Mouse (Mus musculus): Measurements from ENCODE around the gene BC003965.
"Not testable (repeated sequence)": the region's sequence is repeated elsewhere in the genome, so short reads cannot be mapped to it uniquely, and the experiment has no call there.

Gene BC003965

DNA sequence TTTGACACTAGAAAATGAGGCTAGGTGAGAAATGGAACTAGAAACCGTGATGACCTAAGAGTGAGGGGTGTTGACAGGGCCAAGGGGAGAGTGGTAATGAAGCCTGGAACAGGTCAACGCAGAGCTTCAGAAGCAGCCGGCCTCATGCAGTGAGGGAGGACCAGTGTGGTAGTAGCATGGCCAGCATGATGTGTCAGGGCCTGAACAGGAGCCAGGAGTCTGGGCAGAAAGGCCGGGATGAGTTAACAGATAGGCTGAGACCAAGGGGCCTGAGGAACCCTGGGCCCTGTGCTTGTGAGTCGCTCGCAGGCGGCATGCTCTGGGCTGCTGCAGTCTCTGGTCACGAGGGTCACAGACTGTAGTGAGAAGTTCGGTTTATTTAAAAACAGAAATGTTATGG is 34.6 kb downstream of the BC003965 start:
- DNase-seq (ENCODE audit: low spot score in 2 of 2) = no peak

DNA sequence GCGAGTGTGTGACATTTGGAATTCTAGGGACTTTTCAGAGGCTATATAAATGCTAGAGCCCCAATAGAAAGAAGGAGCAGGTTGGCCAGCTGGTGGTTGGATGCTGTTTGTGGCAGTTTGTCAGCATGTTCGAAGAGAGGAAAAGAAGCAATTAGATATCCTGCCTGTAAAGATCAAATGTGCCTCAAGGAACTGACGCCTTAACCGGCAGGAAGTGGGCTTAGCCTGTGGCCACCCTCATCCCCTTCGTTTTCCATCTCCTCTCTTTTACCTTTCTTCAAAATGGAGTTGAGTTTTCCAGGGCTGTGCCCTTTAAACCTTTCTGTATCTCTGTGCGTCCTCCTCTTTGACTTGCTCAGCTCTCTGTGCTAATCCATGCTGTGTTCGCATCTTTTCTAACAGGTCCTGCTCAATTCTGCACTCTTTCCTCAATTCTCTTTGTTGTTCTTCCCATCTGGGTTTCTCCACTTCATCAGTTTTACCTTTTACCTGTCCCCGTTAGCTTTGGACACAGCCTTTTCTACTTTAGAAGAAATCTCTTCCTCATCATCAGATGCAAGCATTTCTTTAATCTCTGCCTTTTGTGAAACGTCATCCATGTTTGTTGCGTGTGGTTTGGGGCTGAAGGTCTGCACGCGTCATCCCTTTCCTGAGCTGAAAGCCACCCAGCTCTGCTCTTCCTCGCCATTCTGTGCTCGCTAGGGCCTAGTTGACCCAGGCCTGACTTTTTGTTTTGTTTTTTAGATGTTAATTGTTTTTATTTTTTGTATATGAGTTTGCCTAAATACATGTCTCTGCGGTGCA is 35.3 kb downstream of the BC003965 start:
- no peak for DNase-seq (ENCODE audit: low spot score in 2 of 2)

DNA sequence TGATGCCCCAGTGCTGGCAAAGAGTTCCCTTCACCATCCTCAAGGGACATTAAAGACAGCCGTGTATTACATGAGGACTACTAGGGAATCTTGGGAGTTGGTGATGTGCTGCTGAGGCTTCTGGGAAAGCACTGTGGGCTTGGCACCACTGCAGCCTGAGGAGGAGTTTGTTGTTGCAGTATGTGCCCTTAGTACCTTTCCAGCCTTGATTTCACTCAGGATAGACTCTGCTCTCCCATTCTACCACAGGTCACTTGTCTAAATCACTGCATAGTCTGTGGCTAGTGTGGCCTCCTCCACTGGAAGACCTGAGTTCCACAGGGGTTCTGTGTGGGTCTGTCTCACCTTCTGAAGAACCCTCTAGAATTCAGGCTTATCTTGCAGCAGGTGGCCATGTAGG is 36.4 kb downstream of the BC003965 start:
- no peak for DNase-seq (ENCODE audit: low spot score in 2 of 2)

- DNase-seq (ENCODE audit: low spot score in 2 of 2) = peak; percentile 48 to 56
Observed at GRCm38 (mm10) chr17:25221821-25222503, 37.6 kb downstream of the BC003965 start.

GRCm38 (mm10) chr17:25222504-25222940 is 38.2 kb downstream of the BC003965 start:
- DNase-seq (ENCODE audit: low spot score in 2 of 2) = not testable (repeated sequence)

GRCm38 (mm10) chr17:25222951-25223601 is 38.7 kb downstream of the BC003965 start:
- no peak for DNase-seq (ENCODE audit: low spot score in 2 of 2)

- no peak for DNase-seq (ENCODE audit: low spot score in 2 of 2)
Observed at GRCm38 (mm10) chr17:25224586-25225222, 40.4 kb downstream of the BC003965 start.

- no peak for DNase-seq (ENCODE audit: low spot score in 2 of 2)
Observed at GRCm38 (mm10) chr17:25225659-25226058, 41.3 kb downstream of the BC003965 start.

DNA sequence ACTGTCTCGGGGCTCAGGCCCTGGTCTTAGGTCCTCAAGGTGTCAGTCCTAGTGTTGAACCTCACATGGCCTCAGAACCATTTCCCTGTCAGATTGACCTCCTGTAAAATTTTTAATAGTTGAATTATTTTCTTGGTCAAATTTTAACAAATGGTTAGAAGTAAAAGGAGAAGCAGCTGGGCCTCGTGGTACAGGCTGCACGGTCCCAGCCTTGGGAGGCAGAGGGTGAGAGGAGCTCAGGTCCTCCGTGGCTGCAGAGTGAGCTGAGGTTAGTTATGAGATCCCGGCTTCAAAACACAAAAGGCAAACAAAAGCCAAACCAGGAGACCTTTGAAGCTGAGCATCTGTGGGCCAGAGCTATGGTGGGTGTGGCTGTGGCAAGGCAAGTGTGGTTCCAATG is 43.6 kb downstream of the BC003965 start:
- no peak for DNase-seq (ENCODE audit: low spot score in 2 of 2)

DNA sequence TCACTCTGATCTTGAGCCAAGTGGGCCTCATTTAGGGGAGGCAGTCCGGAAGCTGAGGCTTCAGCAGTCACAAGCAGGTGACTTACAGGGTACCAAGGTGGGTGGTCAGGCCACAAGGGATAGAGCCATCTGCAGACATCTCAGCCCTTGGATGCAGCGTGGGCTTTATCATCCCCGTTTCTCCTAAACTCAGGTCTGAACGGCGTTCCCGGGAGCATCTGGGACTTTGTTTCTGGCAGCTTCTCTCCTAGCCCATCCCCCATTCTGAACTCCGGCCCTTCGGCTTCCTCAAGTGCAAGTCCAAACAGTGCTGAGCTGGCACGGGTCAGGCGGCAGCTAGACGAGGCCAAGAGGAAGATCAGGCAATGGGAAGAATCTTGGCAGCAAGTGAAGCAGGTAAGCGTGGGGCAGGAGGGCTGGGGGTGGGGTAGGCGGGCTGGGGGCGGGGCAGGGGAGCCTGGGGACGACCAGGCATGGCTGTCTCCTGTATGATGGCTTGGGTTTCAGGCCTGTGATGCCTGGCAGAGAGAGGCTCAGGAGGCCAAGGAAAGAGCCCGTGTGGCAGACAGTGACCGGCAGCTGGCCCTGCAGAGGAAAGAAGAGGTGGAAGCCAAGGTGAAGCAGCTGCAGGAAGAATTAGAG is 45.8 kb downstream of the BC003965 start:
- DNase-seq (ENCODE audit: low spot score in 2 of 2) = not testable (repeated sequence)

DNA sequence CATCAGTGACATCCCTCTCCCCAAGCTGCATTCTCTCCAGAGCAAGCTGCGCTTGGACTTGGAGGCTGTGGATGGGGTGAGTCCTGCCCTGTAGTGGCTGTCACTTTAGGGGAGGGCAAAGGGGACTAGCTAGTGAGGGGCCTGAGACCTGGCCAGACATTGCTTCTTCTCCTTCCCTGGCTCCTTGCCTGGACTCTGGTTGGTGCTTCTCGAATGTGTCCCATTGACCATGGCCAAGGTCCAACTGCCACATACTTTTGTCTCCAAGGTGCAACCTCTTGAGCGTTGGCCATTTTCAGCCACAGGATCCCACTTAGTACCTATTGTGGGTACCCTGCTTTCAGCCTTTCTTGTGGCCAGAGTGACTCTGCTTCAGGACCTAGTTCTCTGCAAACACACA is 46.3 kb downstream of the BC003965 start:
- no peak for DNase-seq (ENCODE audit: low spot score in 2 of 2)

DNA sequence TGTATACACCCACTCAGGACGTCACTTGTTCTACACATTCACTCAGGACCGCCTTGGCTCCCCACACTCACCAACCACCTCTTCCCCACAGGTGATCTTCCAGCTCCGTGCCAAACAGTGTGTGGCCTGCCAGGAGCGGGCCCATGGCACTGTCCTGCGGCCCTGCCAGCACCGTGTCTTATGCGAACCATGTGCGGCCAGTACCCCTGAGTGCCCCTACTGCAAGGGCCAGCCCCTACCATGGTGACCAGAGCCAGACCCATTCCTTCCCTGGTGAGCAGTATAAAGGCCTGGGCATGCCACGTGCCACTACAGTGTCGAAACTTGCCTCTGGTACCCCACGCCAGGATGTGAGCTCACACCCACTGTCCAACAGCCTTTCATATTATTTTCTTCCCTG is 47.3 kb downstream of the BC003965 start:
- DNase-seq (ENCODE audit: low spot score in 2 of 2) = not testable (repeated sequence)

DNA sequence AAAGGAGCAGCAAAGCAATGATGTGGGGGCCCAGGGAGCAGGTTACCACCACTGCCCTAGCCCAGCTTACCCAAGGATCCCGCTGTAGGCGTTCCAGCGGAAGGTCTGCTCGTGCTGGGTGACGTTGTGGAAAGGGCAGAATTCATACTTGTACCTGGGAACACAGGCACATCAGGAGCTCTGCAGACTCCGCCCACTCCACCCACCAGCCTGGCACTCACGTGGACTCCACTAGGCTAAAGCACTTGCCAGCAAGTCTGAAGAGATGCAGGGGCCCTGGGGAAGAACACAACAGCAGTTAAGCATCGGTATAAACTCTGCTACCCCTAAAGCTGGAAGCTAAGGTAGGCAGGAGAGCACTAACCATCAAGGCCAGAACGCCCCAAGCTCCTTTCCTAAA is 51.3 kb downstream of the BC003965 start:
- no peak for DNase-seq (ENCODE audit: low spot score in 2 of 2)
